In the genomic region with DNA sequence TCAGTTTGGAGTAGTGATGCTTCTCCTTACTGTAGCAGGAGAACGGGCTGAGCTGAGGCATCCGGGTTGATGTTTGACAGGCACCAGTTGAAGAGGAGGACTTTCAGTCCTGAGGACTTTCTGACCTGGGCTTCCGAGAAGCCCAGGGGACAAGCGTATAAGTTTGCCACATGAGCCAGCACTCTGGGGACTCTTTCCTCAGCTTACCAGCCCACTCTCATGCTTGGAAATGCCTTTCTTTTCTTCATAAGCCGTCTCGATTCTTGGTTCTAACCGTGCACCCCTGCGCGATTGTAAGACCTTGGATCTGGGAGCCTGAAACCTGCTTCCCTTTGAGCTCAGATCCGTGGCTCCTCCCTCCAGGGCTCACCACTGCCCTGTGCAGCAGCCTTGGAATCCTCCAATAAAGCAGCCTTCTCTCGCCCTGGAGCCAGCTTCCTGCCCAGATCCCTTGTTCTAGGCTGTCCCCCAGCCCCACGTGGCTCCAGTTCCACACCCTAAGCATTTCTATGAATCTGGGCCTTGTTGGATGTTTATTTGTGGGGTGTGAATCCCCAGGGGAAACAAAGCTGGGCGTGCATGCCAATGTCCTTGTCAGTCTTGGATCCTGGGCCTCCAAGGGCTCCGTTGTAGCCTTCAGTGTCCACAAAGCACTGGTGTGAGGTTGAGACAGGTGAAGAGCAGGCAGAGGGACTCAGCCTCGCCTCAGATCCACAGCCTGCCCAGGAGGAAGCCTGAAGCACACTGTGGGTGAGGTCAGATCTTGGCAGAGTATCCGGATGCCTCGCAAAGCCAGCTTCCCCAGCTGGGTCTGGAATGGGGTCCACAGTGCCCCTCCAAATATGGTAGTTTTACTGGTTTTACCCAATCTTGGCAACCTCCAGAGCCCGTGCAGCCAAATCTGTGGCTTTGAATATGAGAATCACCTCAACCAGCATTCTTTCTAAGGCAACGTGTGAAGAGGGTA, we compare ENCODE assay signal across 8 mouse cellular contexts.
DNase-seq lines count a peak whose midpoint lies in the region; ATAC-seq and TF ChIP-seq lines count a peak whose summit lies in the region.

No protein-coding gene starts in this region.

- 18% methylated on average over 19 of the region's 19 CpGs for WGBS in lung, adult 2 months

- peak; percentile 27 for ATAC-seq in granulocyte monocyte progenitor cell, adult 5-6 weeks (replicated peaks; ENCODE audit: poor library complexity, severe bottlenecking)
- ATAC-seq in activated CD4-positive, CD25-positive, alpha-beta regulatory T cell, adult 4 months, result no peak

- peaks cover 49% of the 10 kb centered on the region for H3K4me1 ChIP-seq in lung, adult 2 months (ENCODE audit: control insufficient read depth, insufficient read depth, low read length)

- no peak for TF ChIP-seq CTCF in lung, adult 2 months (IDR thresholded peaks at IDR 0.05; ENCODE audit: insufficient read depth, low read length)

- peak; percentile 78 for DNase-seq in 416B (ENCODE audit: low read depth)
- peak; percentile 9 for DNase-seq in MEL-GATA-1-ER (ENCODE audit: extremely low read depth, low read depth)
- DNase-seq in kidney, adult 18-20 months, result peak; percentile 71
- DNase-seq in lung, adult 2 months, result peak; percentile 60
- no peak for DNase-seq in spleen, adult 18-20 months
- no peak for DNase-seq in layer of hippocampus, postnatal 14 days (ENCODE audit: low spot score in 2 of 2)

- TF ChIP-seq POLR2A in lung, adult 2 months (IDR thresholded peaks at IDR 0.05; ENCODE audit: borderline replicate concordance, extremely low read depth, low read depth, low read length), result peak; percentile 52; the same call in 1 of the 2 replicates

- H3K4me3 ChIP-seq in lung, adult 2 months (replicated peaks; ENCODE audit: extremely low read depth, low read depth, low read length), result no peak overlapping the region

Comparison
In these comparisons a context has a peak if more than half of its experiments do, and no peak if none do; other contexts are left out.
1. DNase-seq: peak in 416B (single experiment), MEL-GATA-1-ER (single experiment), kidney, adult 18-20 months (single experiment) and lung, adult 2 months (single experiment); none in spleen, adult 18-20 months (0 of 2) and layer of hippocampus, postnatal 14 days (0 of 2).